Mouse (Mus musculus): ENCODE results near the gene Dctn1.

DNA sequence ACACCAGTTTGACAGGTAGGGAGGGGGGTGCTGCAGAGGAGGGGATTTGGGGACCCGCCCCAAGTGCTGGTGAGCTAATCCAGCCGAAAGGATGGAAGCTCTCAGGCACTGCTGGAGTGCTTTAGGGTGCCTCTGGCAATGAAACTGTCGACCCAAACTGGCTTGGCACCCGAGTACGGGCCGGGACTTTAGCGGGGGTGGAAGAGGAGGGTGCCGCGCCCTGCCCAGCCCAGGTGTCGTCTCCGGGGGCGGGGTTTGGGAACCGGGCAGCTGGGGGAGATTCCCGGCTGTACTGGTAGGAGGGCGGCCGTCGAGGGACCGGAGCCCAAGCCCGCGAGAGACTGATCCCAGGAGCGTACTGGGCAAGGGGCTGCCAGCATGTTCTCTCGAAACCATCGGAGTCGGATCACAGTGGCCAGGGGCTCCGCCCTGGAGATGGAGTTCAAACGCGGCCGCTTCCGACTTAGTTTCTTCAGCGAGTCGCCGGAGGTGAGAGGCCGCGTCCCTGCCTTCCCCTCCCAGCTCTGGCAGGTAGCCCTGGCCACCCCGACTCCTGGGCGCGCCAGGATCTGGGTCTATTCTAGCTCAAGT lies 30.1 kb upstream of the Dctn1 start:
- TF ChIP-seq CTCF (IDR thresholded peaks at IDR 0.05; ENCODE audit: borderline replicate concordance, insufficient read depth, low read depth, low read length) = no peak
- TF ChIP-seq POLR2A (IDR thresholded peaks at IDR 0.05; ENCODE audit: borderline replicate concordance, insufficient read depth, low read length) = no peak
